Mouse (Mus musculus) T-helper 1 cell (primary cell): ENCODE measurements around the gene Upf3a.
"Not testable (repeated sequence)": the region's sequence is repeated elsewhere in the genome, so short reads cannot be mapped to it uniquely, and the experiment has no call there.

Source experiments
- in situ Hi-C: fragments of 300-600 bp; cut with MboI, MseI; formaldehyde crosslinking; loops from one replicate; pipeline ENCODE4 v1.15.1; 2025; ENCODE audit warnings: high pct_unique_total_duplicates

Gene Upf3a

GRCm38 (mm10) chr8:13785250-13785763 is at the start of gene Upf3a:
Gene Upf3a, plus strand, starts transcription at chr8:13785615.
- in situ Hi-C loops: no loop called here

- in situ Hi-C loops: no loop called here
Observed at GRCm38 (mm10) chr8:13740323-13740770, 45.1 kb upstream of the Upf3a start.

GRCm38 (mm10) chr8:13740817-13741613 is 44.4 kb upstream of the Upf3a start:
- in situ Hi-C loops: no loop called here

- in situ Hi-C loops: not testable (repeated sequence)
Observed at GRCm38 (mm10) chr8:13746212-13746611, 39.2 kb upstream of the Upf3a start.

- in situ Hi-C loops: no loop called here
Observed at GRCm38 (mm10) chr8:13747626-13748025, 37.8 kb upstream of the Upf3a start.

- in situ Hi-C loops: loop anchor here (5.0 kb wide), 2 partner anchors 66 to 196 kb away; no protein-coding TSS in a partner anchor
Observed at GRCm38 (mm10) chr8:13753680-13754079, 31.7 kb upstream of the Upf3a start.

GRCm38 (mm10) chr8:13756480-13756879 is 28.9 kb upstream of the Upf3a start:
- in situ Hi-C loops: loop anchor here (5.0 kb wide), 1 partner anchor 334 kb away; no protein-coding TSS in a partner anchor

- in situ Hi-C loops: loop anchor here (5.0 kb wide), 1 partner anchor 335 kb away; no protein-coding TSS in a partner anchor
Observed at GRCm38 (mm10) chr8:13756982-13757804, 28.2 kb upstream of the Upf3a start, which contains the start of gene Cdc16. Gene Cdc16, plus strand, starts transcription at chr8:13757676.

GRCm38 (mm10) chr8:13757805-13758727 is 27.3 kb upstream of the Upf3a start:
- in situ Hi-C loops: loop anchor here (5.0 kb wide), 1 partner anchor 336 kb away; no protein-coding TSS in a partner anchor

- in situ Hi-C loops: no loop called here
Observed at GRCm38 (mm10) chr8:13769206-13769605, 16.2 kb upstream of the Upf3a start.

- in situ Hi-C loops: loop anchor here (5.0 kb wide), 1 partner anchor 673 kb away; the partner anchor contains the start of genes Cul4a and Pcid2
Observed at GRCm38 (mm10) chr8:13780536-13780935, 4.9 kb upstream of the Upf3a start.

- in situ Hi-C loops: no loop called here
Observed at GRCm38 (mm10) chr8:13785764-13786299, 417 bp downstream of the Upf3a start.

GRCm38 (mm10) chr8:13789606-13790005 is 4.2 kb downstream of the Upf3a start:
- in situ Hi-C loops: no loop called here

- in situ Hi-C loops: no loop called here
Observed at GRCm38 (mm10) chr8:13793097-13793745, 7.8 kb downstream of the Upf3a start.

GRCm38 (mm10) chr8:13793746-13794101 is 8.3 kb downstream of the Upf3a start:
- in situ Hi-C loops: no loop called here

GRCm38 (mm10) chr8:13797676-13798075 is 12.3 kb downstream of the Upf3a start:
- in situ Hi-C loops: no loop called here

- in situ Hi-C loops: no loop called here
Observed at GRCm38 (mm10) chr8:13799566-13799965, 14.2 kb downstream of the Upf3a start.

- in situ Hi-C loops: no loop called here
Observed at GRCm38 (mm10) chr8:13828598-13829172, 43.3 kb downstream of the Upf3a start.

- in situ Hi-C loops: not testable (repeated sequence)
Observed at GRCm38 (mm10) chr8:13838289-13838688, 52.9 kb downstream of the Upf3a start, which contains the start of gene AF366264. Gene AF366264, minus strand, starts transcription at chr8:13838389.

- in situ Hi-C loops: not testable (repeated sequence)
Observed at GRCm38 (mm10) chr8:13843286-13843685, 57.9 kb downstream of the Upf3a start.
